Mouse (Mus musculus) embryonic facial prominence, embryonic 11.5 days (tissue): ENCODE results near the gene Ttc3. TPM values are rescaled to one million over a fixed set of nuclear protein-coding genes. Genes with fewer than 3 reads are reported as not detected.

ENCODE experiments used
- ATAC-seq: fragments of 200-750 bp; cut with Nextera tagmentation; replicated peaks from 2 replicates; pipeline ENCODE4 v1.8.0; 2017; ENCODE audit warnings: low read depth; ENCODE audit not compliant: insufficient number of reproducible peaks, low FRiP score, low TSS enrichment
- DNase-seq: peaks from one replicate; pipeline ENCODE4 v3.0.0-alpha.2; 2015; ENCODE audit warnings: low spot score
- H3K27ac ChIP-seq: fragments of 300-500 bp; sonication (generic); replicated peaks from 2 replicates; pipeline ENCODE4 v1.5.1; 2014; ENCODE audit warnings: mild to moderate bottlenecking, low read depth, low read length, control low read depth
- H3K27me3 ChIP-seq: fragments of 300-500 bp; sonication (generic); 2 replicates; pipeline ENCODE4 v1.6.1; 2014; ENCODE audit warnings: mild to moderate bottlenecking, low read length, moderate library complexity, mixed read lengths; ENCODE audit not compliant: control insufficient read depth, insufficient read depth
- H3K36me3 ChIP-seq: fragments of 300-500 bp; sonication (generic); replicated peaks from 2 replicates; pipeline ENCODE4 v1.6.1; 2014; ENCODE audit warnings: low read depth, mild to moderate bottlenecking, low read length, moderate library complexity, mixed read lengths; ENCODE audit not compliant: control insufficient read depth, insufficient read depth
- H3K4me1 ChIP-seq: fragments of 300-500 bp; sonication (generic); 2 replicates; pipeline ENCODE4 v1.6.1; 2014; ENCODE audit warnings: low read length, mixed read lengths; ENCODE audit not compliant: control insufficient read depth, insufficient read depth
- H3K4me2 ChIP-seq: fragments of 300-500 bp; sonication (generic); 2 replicates; pipeline ENCODE4 v1.6.1; 2014; ENCODE audit warnings: low read depth, mild to moderate bottlenecking, control low read depth, low read length, moderate library complexity
- H3K4me3 ChIP-seq: fragments of 300-500 bp; sonication (generic); 2 replicates; pipeline ENCODE4 v1.5.1; 2014; ENCODE audit warnings: low read depth, low read length, control low read depth
- H3K9ac ChIP-seq: fragments of 300-500 bp; sonication (generic); replicated peaks from 2 replicates; pipeline ENCODE4 v1.6.1; 2014; ENCODE audit warnings: mild to moderate bottlenecking, control low read depth, low read length
- H3K9me3 ChIP-seq: fragments of 300-500 bp; sonication (generic); replicated peaks from 2 replicates; pipeline ENCODE4 v1.6.1; 2016; ENCODE audit warnings: mild to moderate bottlenecking, low read length, inconsistent platforms, mixed read lengths; ENCODE audit not compliant: control insufficient read depth
- WGBS: fragments of 180-500 bp; shearing (Covaris S2); extraction: QIAGEN DNeasy Blood & Tissue Kit; methylation state at CpG from one replicate; pipeline ENCODE4 v1.1.7; 2014; 5-methylcytosine and 5-hydroxymethylcytosine counted together
- polyA plus RNA-seq: library from polyadenylated mRNA; unstranded; fragments of >200 nt; fragmentation: Nextera tagmentation; extraction: Ambion mirVana; gene quantifications from 2 replicates; pipeline ENCODE4 v1.2.1, GENCODE M21; 2014

Gene Ttc3
- polyA plus RNA-seq, 1 experiment from 2014 or later = 435 TPM

GRCm38 (mm10) chr16:94365435-94365834, 5.0 kb upstream of the Ttc3 start:
- DNase-seq = no peak
- H3K27ac ChIP-seq = no peak overlapping the region
- no peak overlapping the region for H3K9ac ChIP-seq
- H3K27me3 ChIP-seq = no peaks in the 10 kb centered on the region
- no peak overlapping the region for H3K4me2 ChIP-seq
- H3K9me3 ChIP-seq = no peaks in the 10 kb centered on the region
- WGBS = 97% methylated on average over 3 of the region's 3 CpGs
- H3K4me1 ChIP-seq = 0 out of 2 replicates have a peak, but pooled peaks cover 2% of the 10 kb centered on the region
- no peaks in the 10 kb centered on the region for H3K36me3 ChIP-seq
- no peak for ATAC-seq
- H3K4me3 ChIP-seq = no peak overlapping the region

DNA sequence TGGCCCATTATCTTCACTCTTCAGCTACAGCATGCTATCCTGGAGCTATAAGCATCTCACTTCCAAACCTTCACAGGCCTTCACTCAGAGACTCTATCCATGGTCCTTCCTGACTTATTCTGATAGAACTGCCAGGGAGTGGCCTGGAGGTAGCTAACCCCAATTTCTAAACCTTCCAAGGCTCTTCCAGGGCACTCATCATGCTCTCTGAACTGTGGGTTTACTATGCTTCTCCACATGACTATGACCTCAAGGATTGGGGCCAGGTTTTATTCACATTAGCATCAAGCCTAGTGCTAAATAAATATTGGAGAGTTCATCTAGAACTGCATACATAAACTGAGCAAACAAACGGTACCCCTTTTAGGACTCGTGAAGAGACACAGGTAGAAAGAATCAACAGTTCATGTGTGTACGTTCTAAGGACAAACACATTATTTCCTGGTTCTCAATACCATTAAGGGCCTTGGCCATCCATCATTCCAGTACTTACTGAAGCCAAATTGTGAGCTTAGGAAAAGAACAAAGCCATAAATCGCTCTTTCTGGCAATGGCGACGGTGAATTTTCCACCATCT, 734 bp upstream of the Ttc3 start:
- no peaks in the 10 kb centered on the region for H3K9me3 ChIP-seq
- WGBS = 11% methylated on average over 6 of the region's 6 CpGs
- ATAC-seq = peak; percentile 4; the same call in 1 of the 2 replicates
- peak; percentile 6 for DNase-seq
- H3K9ac ChIP-seq = peak overlapping the region; percentile 97
- H3K4me3 ChIP-seq = peak overlapping the region; percentile 95
- peak overlapping the region; percentile 57 for H3K4me2 ChIP-seq
- H3K27me3 ChIP-seq = no peaks in the 10 kb centered on the region
- 0 out of 2 replicates have a peak, but pooled peaks cover 2% of the 10 kb centered on the region for H3K4me1 ChIP-seq
- peak overlapping the region; percentile 96 for H3K27ac ChIP-seq
- no peaks in the 10 kb centered on the region for H3K36me3 ChIP-seq

- H3K4me1 ChIP-seq = 0 out of 2 replicates have a peak, but pooled peaks cover 2% of the 10 kb centered on the region
- H3K27ac ChIP-seq = peak overlapping the region; percentile 96
- no peaks in the 10 kb centered on the region for H3K9me3 ChIP-seq
- peak overlapping the region; percentile 57 for H3K4me2 ChIP-seq
- H3K9ac ChIP-seq = peak overlapping the region; percentile 97
- no peak for DNase-seq
- WGBS = under 1% methylated on average over 43 of the region's 43 CpGs
- H3K4me3 ChIP-seq = peak overlapping the region; percentile 95
- ATAC-seq = peak; percentile 81
- H3K36me3 ChIP-seq = no peaks in the 10 kb centered on the region
- no peaks in the 10 kb centered on the region for H3K27me3 ChIP-seq
These were observed 490 bp downstream of the Ttc3 start for GRCm38 (mm10) chr16:94370915-94371300.

DNA sequence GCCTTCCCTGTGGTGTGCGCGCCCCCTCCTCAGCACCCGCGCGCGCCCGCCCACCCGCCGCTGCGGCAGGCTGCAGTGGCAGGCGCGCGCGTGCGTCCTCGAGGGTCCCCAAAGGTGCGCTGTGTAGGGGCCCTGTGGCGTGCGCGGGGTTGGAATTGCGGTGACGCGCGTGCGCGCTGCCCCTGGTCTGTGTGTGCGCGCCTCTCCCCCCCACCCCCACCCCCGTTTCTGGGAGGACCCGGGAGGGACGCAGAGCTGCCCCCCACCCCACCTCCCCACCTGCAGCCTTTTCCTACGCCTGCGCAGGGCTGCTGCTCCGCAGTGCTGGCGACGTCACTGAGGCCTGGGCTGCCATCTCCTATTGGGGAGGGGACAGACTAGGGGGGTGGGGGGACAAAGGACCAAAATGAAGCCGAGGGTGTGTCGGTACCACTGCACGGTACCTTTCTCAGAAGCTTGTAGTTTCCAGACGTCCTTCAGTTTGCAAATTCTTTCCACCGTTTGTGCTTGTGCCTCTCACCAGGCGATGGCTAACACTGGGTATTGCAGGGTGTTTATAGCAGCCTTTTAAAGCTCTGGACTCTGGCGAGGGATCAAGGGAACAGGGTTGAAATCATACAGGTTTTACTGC, 998 bp downstream of the Ttc3 start, which contains the start of gene Pigp:
Gene Pigp (minus strand): TSS at position 542 of the 631 bp plus-strand sequence.
- ATAC-seq = peak; percentile 81
- Histone ChIP-seq H3K27me3 (no peaks in the 10 kb centered on the region), H3K4me2 (peak within 1 kb of the TSS; percentile 57), H3K9ac (peak within 1 kb of the TSS; percentile 97), H3K27ac (peak within 1 kb of the TSS; percentile 96), H3K4me3 (peak within 1 kb of the TSS; percentile 95), H3K4me1 (0 out of 2 replicates have a peak, but pooled peaks cover 2% of the 10 kb centered on the region), H3K9me3 (no peaks in the 10 kb centered on the region), H3K36me3 (no peaks in the 10 kb centered on the region)
- WGBS = 0% methylated on average over 39 of the region's 43 CpGs
- DNase-seq = peak; percentile 83

- H3K27me3 ChIP-seq = no peaks in the 10 kb centered on the region
- DNase-seq = no peak
- no peak overlapping the region for H3K9ac ChIP-seq
- 85% methylated on average over 1 of the region's 1 CpGs for WGBS
- H3K4me3 ChIP-seq = no peak overlapping the region
- no peak overlapping the region for H3K4me2 ChIP-seq
- H3K4me1 ChIP-seq = no peaks in the 10 kb centered on the region
- H3K36me3 ChIP-seq = no peaks in the 10 kb centered on the region
- no peak for ATAC-seq
- no peaks in the 10 kb centered on the region for H3K9me3 ChIP-seq
- H3K27ac ChIP-seq = no peak overlapping the region
These were observed 9.0 kb downstream of the Ttc3 start for GRCm38 (mm10) chr16:94379386-94379785.

GRCm38 (mm10) chr16:94383277-94383676, 12.9 kb downstream of the Ttc3 start:
- no peak overlapping the region for H3K4me3 ChIP-seq
- H3K9me3 ChIP-seq = no peaks in the 10 kb centered on the region
- H3K9ac ChIP-seq = no peak overlapping the region
- DNase-seq = no peak
- H3K27me3 ChIP-seq = no peaks in the 10 kb centered on the region
- H3K4me2 ChIP-seq = no peak overlapping the region
- WGBS = 94% methylated on average over 3 of the region's 3 CpGs
- H3K27ac ChIP-seq = no peak overlapping the region
- no peaks in the 10 kb centered on the region for H3K4me1 ChIP-seq
- no peak for ATAC-seq
- no peaks in the 10 kb centered on the region for H3K36me3 ChIP-seq

DNA sequence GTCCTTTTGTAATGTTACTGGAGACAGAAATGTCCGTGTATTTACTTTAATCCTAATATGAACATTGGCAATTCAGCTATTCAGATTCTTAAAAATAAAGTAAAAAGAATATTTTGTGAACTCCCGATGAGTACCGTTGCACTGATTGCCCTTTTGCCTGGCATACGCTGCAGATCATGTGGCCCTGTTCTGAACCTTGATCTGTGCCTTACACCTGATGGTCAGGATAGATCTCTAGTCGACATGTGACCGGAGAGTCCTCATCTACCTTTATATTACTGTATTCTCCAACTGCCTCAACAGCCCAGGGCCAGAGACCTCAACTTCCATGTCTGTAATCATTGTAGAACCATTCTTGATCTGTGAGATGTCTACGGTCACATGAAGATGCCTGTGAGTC, 17.3 kb downstream of the Ttc3 start:
- no peak overlapping the region for H3K9ac ChIP-seq
- WGBS = 94% methylated on average over 7 of the region's 7 CpGs
- no peaks in the 10 kb centered on the region for H3K27me3 ChIP-seq

DNA sequence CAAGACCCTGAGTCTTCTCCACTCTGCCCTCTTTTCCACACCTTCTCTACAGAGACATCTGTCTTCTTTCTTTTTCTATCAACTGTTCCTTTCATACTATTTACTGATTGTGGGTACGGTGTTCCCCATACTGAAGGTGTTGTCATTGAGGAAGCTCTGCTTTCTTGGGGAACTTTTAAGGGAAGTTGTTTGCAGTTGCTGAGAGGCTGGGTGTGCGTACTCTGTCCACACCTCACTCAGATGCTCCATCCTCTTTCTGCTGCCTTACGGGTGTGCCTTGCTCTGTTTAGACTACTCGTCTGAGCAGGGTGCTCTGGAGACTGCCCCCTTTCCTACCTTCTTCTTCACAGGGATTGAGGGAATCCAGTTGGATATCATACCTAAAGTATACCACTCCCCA, 21.9 kb downstream of the Ttc3 start:
- DNase-seq (no peak), ATAC-seq (no peak)
- Histone ChIP-seq H3K4me2 (no peak overlapping the region), H3K27ac (no peak overlapping the region), H3K9ac (no peak overlapping the region), H3K27me3 (no peaks in the 10 kb centered on the region), H3K4me3 (no peak overlapping the region), H3K9me3 (no peaks in the 10 kb centered on the region), H3K4me1 (no peaks in the 10 kb centered on the region), H3K36me3 (no peaks in the 10 kb centered on the region)
- 91% methylated on average over 4 of the region's 4 CpGs for WGBS

More for the DNA sequence above, 17.3 kb downstream of the Ttc3 start:
- H3K4me1 ChIP-seq = no peaks in the 10 kb centered on the region
- no peak overlapping the region for H3K27ac ChIP-seq
- no peaks in the 10 kb centered on the region for H3K36me3 ChIP-seq
- no peak for DNase-seq
- H3K4me2 ChIP-seq = no peak overlapping the region
- H3K9me3 ChIP-seq = no peaks in the 10 kb centered on the region
- no peak for ATAC-seq
- H3K4me3 ChIP-seq = no peak overlapping the region
